Mouse (Mus musculus) layer of hippocampus, postnatal 36 days (tissue): ENCODE measurements around the gene Nt5c3. TPM values are rescaled to one million over a fixed set of nuclear protein-coding genes. Genes with fewer than 3 reads are reported as not detected.

ENCODE experiments used
- DNase-seq, 2 experiments: peaks; one replicate each; pipeline ENCODE4 v3.0.0; 2022
- total RNA-seq, 2 experiments: library from RNA; stranded (reverse); gene quantifications; 2 replicates each; pipeline ENCODE4 v1.2.3; 2021

Gene Nt5c3
- total RNA-seq = 10 to 100 TPM; 37.6 to 42.9 TPM

GRCm38 (mm10) chr6:56923726-56924707 is at the start of gene Nt5c3, which contains the start of gene Vmn1r4:
Gene Nt5c3 (minus strand): TSS chr6:56923932.
Gene Vmn1r4 (plus strand): TSS chr6:56924015.
- peak; percentile 93 for DNase-seq

- no peak for DNase-seq
Measured at GRCm38 (mm10) chr6:56969973-56970372, 46.2 kb upstream of the Nt5c3 start, which contains the start of gene Vmn1r5. Gene Vmn1r5 (plus strand): TSS chr6:56970273.

GRCm38 (mm10) chr6:56956436-56956835 is 32.7 kb upstream of the Nt5c3 start:
- DNase-seq = no peak

- DNase-seq = no peak
Measured at GRCm38 (mm10) chr6:56934366-56934765, 10.6 kb upstream of the Nt5c3 start.

GRCm38 (mm10) chr6:56932464-56932863 is 8.7 kb upstream of the Nt5c3 start:
- no peak for DNase-seq

- no peak for DNase-seq
Measured at GRCm38 (mm10) chr6:56931648-56932415, 8.1 kb upstream of the Nt5c3 start.

GRCm38 (mm10) chr6:56923331-56923725 is 404 bp downstream of the Nt5c3 start:
- DNase-seq = no peak

- no peak for DNase-seq
Measured at GRCm38 (mm10) chr6:56920222-56921092, 3.3 kb downstream of the Nt5c3 start.

- DNase-seq = no peak
Measured at GRCm38 (mm10) chr6:56919330-56920044, 4.2 kb downstream of the Nt5c3 start.

- DNase-seq = no peak
Measured at GRCm38 (mm10) chr6:56917578-56918368, 6.0 kb downstream of the Nt5c3 start.

- DNase-seq = no peak
Measured at GRCm38 (mm10) chr6:56916279-56916678, 7.5 kb downstream of the Nt5c3 start.

- no peak for DNase-seq
Measured at GRCm38 (mm10) chr6:56913092-56913858, 10.5 kb downstream of the Nt5c3 start.

- no peak for DNase-seq
Measured at GRCm38 (mm10) chr6:56910910-56911309, 12.8 kb downstream of the Nt5c3 start.

GRCm38 (mm10) chr6:56908912-56909311 is 14.8 kb downstream of the Nt5c3 start:
- peak; percentile 47 to 51 for DNase-seq

- DNase-seq = no peak
Measured at GRCm38 (mm10) chr6:56908397-56908796, 15.3 kb downstream of the Nt5c3 start.

- DNase-seq = no peak
Measured at GRCm38 (mm10) chr6:56907973-56908372, 15.8 kb downstream of the Nt5c3 start.

GRCm38 (mm10) chr6:56906121-56906846 is 17.4 kb downstream of the Nt5c3 start:
- no peak for DNase-seq

- no peak for DNase-seq
Measured at GRCm38 (mm10) chr6:56905486-56905885, 18.2 kb downstream of the Nt5c3 start.

GRCm38 (mm10) chr6:56904982-56905381 is 18.8 kb downstream of the Nt5c3 start:
- DNase-seq = no peak
